Mouse (Mus musculus) mesoderm, embryonic 11.5 days (tissue): ENCODE measurements at regions not wholly inside any gene's neighbourhood (a gene's known extent, or its start where the extent isn't known, plus 50 kb on each side); places are given as distances from the start of the nearest gene placed in this dataset.

Experiments
- DNase-seq: peaks from one replicate; pipeline ENCODE4 v3.0.0-alpha.2; 2012; ENCODE audit warnings: low read depth, low spot score

GRCm38 (mm10) chr2:61100854-61101253, 137.9 kb upstream of the Rbms1 start:
- DNase-seq: peak; percentile 6

- DNase-seq: no peak
These were observed 125.5 kb upstream of the Rbms1 start for GRCm38 (mm10) chr2:61088501-61088900.

- no peak for DNase-seq
These were observed 121.8 kb upstream of the Rbms1 start for GRCm38 (mm10) chr2:61084835-61085234.

GRCm38 (mm10) chr2:61083100-61083499, 120.1 kb upstream of the Rbms1 start:
- DNase-seq: no peak

- DNase-seq: no peak
These were observed 119.6 kb upstream of the Rbms1 start for GRCm38 (mm10) chr2:61082640-61083039.

GRCm38 (mm10) chr2:61080006-61080405, 117.0 kb upstream of the Rbms1 start:
- no peak for DNase-seq

- DNase-seq: peak; percentile 22
These were observed 108.0 kb upstream of the Rbms1 start for GRCm38 (mm10) chr2:61071025-61071424.

GRCm38 (mm10) chr2:61067877-61068276, 104.9 kb upstream of the Rbms1 start:
- DNase-seq: no peak

- peak; percentile 58 for DNase-seq
These were observed 99.1 kb upstream of the Rbms1 start for GRCm38 (mm10) chr2:61062125-61062524.

GRCm38 (mm10) chr2:61060906-61061305, 97.9 kb upstream of the Rbms1 start:
- DNase-seq: no peak

- DNase-seq: peak; percentile 61
These were observed 95.7 kb upstream of the Rbms1 start for GRCm38 (mm10) chr2:61058545-61059235.

- DNase-seq: no peak
These were observed 89.3 kb upstream of the Rbms1 start for GRCm38 (mm10) chr2:61052296-61052695.

- DNase-seq: no peak
These were observed 88.8 kb upstream of the Rbms1 start for GRCm38 (mm10) chr2:61051808-61052207.

- DNase-seq: no peak
These were observed 83.2 kb upstream of the Rbms1 start for GRCm38 (mm10) chr2:61046111-61046767.

- DNase-seq: no peak
These were observed 82.5 kb upstream of the Rbms1 start for GRCm38 (mm10) chr2:61045467-61045866.

GRCm38 (mm10) chr2:61032920-61033319, 69.9 kb upstream of the Rbms1 start:
- no peak for DNase-seq

- no peak for DNase-seq
These were observed 66.7 kb upstream of the Rbms1 start for GRCm38 (mm10) chr2:61029706-61030105.

GRCm38 (mm10) chr2:61028578-61028977, 65.6 kb upstream of the Rbms1 start:
- DNase-seq: no peak

GRCm38 (mm10) chr2:61027686-61028085, 64.7 kb upstream of the Rbms1 start:
- no peak for DNase-seq

- DNase-seq: no peak
These were observed 59.4 kb upstream of the Rbms1 start for GRCm38 (mm10) chr2:61022411-61022810.

- no peak for DNase-seq
These were observed 57.8 kb upstream of the Rbms1 start for GRCm38 (mm10) chr2:61020791-61021190.

GRCm38 (mm10) chr2:61013006-61013405, 50.0 kb upstream of the Rbms1 start:
- no peak for DNase-seq
